Mouse (Mus musculus) forebrain, embryonic 14.5 days (tissue): ENCODE measurements at regions not wholly inside any gene's neighbourhood (a gene's known extent, or its start where the extent isn't known, plus 50 kb on each side); places are given as distances from the start of the nearest gene placed in this dataset.
A peak's percentile ranks its signal among the peaks of the same experiment; 100 is the strongest.

Experiments
- ATAC-seq: fragments of 200-750 bp; cut with Nextera tagmentation; 2 replicates; pipeline ENCODE4 v1.8.0; 2017; ENCODE audit warnings: mild to moderate bottlenecking, moderate library complexity
- DNase-seq: peaks from one replicate; pipeline ENCODE4 v3.0.0-alpha.2; 2015; ENCODE audit warnings: low spot score
- H3K27ac ChIP-seq: fragments of 300-500 bp; sonication (generic); 2 replicates; pipeline ENCODE4 v1.5.1; 2014; ENCODE audit warnings: low read depth, mild to moderate bottlenecking, control low read depth, low read length, moderate library complexity
- H3K27me3 ChIP-seq: fragments of 300-500 bp; sonication (generic); replicated peaks from 2 replicates; pipeline ENCODE4 v1.6.1; 2014; ENCODE audit warnings: low read length, control low read depth, mixed read lengths; ENCODE audit not compliant: control insufficient read depth, insufficient read depth
- H3K36me3 ChIP-seq: fragments of 300-500 bp; sonication (generic); 2 replicates; pipeline ENCODE4 v1.6.1; 2014; ENCODE audit warnings: low read length, control low read depth; ENCODE audit not compliant: control insufficient read depth, insufficient read depth
- H3K4me1 ChIP-seq: fragments of 300-500 bp; sonication (generic); 2 replicates; pipeline ENCODE4 v1.6.1; 2014; ENCODE audit warnings: antibody characterized with exemption, low read length, control low read depth; ENCODE audit not compliant: control insufficient read depth, insufficient read depth
- H3K4me2 ChIP-seq: fragments of 300-500 bp; sonication (generic); 2 replicates; pipeline ENCODE4 v1.6.1; 2014; ENCODE audit warnings: mild to moderate bottlenecking, control low read depth, low read length
- H3K4me3 ChIP-seq: fragments of 300-500 bp; sonication (generic); 2 replicates; pipeline ENCODE4 v1.5.1; 2014; ENCODE audit warnings: low read depth, low read length, control low read depth
- H3K9ac ChIP-seq: fragments of 300-500 bp; sonication (generic); 2 replicates; pipeline ENCODE4 v1.6.1; 2014; ENCODE audit warnings: mild to moderate bottlenecking, low read length, control low read depth, moderate library complexity
- H3K9me3 ChIP-seq: fragments of 300-500 bp; sonication (generic); replicated peaks from 2 replicates; pipeline ENCODE4 v1.6.1; 2016; ENCODE audit warnings: low read length, control low read depth, mixed read lengths; ENCODE audit not compliant: control insufficient read depth
- WGBS: fragments of 180-500 bp; shearing (Covaris S2); extraction: QIAGEN DNeasy Blood & Tissue Kit; methylation state at CpG from one replicate; pipeline ENCODE4 v1.1.7; 2014; 5-methylcytosine and 5-hydroxymethylcytosine counted together

DNA sequence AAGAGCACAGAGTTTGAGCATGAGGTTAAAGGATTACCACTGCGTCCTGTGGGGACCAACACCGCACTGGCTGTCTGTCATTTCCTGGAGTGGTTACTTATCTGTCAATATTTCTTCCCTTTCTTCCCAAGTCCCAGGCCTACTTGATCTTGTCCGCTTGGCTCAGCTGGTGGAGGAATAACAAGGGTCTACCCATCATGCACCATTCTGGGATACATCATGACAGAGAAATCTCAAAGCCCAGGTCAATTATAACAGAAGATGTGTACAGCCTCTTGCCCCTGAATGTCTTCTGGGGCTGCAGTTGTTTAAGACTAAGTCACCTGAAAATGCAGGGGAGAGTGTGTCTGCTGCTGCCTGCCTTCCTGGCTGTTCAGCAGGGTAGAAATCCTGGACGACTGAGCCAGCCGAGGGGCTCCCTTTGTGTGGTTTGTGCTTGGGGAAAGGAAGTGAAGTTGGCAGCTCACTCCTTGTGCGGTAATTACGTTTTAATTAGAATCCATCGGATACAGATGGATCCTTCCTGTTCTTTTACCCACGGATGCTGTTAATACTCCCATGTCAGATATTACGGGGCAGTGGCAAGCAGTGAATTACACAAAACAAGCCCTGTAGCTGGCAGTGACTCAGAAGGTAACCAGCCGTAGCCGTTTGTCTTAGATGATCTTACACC lies 286.8 kb downstream of the Zfp326 start:
- WGBS = 31% methylated on average over 12 of the region's 12 CpGs
- Histone ChIP-seq H3K36me3 (no peaks in the 10 kb centered on the region), H3K27ac (peak overlapping the region; percentile 15; the same call in 1 of the 2 replicates), H3K9me3 (no peaks in the 10 kb centered on the region), H3K4me2 (peak overlapping the region; percentile 5; the same call in 1 of the 2 replicates), H3K9ac (no peak overlapping the region), H3K4me1 (no peaks in the 10 kb centered on the region; the same call in 1 of the 2 replicates), H3K4me3 (no peak overlapping the region), H3K27me3 (peaks cover 3% of the 10 kb centered on the region; the same call in 1 of the 2 replicates)
- DNase-seq (peak; percentile 87), ATAC-seq (peak; percentile 80)

GRCm38 (mm10) chr5:106139109-106139508 lies 262.7 kb downstream of the Zfp326 start:
- H3K27ac ChIP-seq = no peak overlapping the region
- H3K4me3 ChIP-seq = no peak overlapping the region
- no peak for DNase-seq
- H3K36me3 ChIP-seq = no peaks in the 10 kb centered on the region
- no peak overlapping the region for H3K9ac ChIP-seq
- no peaks in the 10 kb centered on the region for H3K9me3 ChIP-seq
- ATAC-seq = no peak
- H3K4me2 ChIP-seq = no peak overlapping the region
- no peaks in the 10 kb centered on the region for H3K4me1 ChIP-seq
- no peaks in the 10 kb centered on the region for H3K27me3 ChIP-seq

GRCm38 (mm10) chr5:106122928-106123327 lies 246.6 kb downstream of the Zfp326 start:
- no peak overlapping the region for H3K4me2 ChIP-seq
- peaks cover 3% of the 10 kb centered on the region for H3K4me1 ChIP-seq
- H3K4me3 ChIP-seq = no peak overlapping the region
- H3K36me3 ChIP-seq = no peaks in the 10 kb centered on the region
- no peak overlapping the region for H3K27ac ChIP-seq
- no peak overlapping the region for H3K9ac ChIP-seq
- 51% methylated on average over 3 of the region's 3 CpGs for WGBS
- ATAC-seq (no peak), DNase-seq (no peak)
- no peaks in the 10 kb centered on the region for H3K27me3 ChIP-seq
- H3K9me3 ChIP-seq = no peaks in the 10 kb centered on the region

- no peak overlapping the region for H3K4me3 ChIP-seq
- DNase-seq (no peak), ATAC-seq (no peak)
- no peak overlapping the region for H3K9ac ChIP-seq
- 81% methylated on average over 1 of the region's 1 CpGs for WGBS
- no peaks in the 10 kb centered on the region for H3K27me3 ChIP-seq
- H3K9me3 ChIP-seq = no peaks in the 10 kb centered on the region
- H3K4me1 ChIP-seq = peaks cover 3% of the 10 kb centered on the region
- H3K27ac ChIP-seq = no peak overlapping the region
- no peak overlapping the region for H3K4me2 ChIP-seq
- no peaks in the 10 kb centered on the region for H3K36me3 ChIP-seq
Measured at GRCm38 (mm10) chr5:106119584-106119983, 243.2 kb downstream of the Zfp326 start.

- no peaks in the 10 kb centered on the region for H3K4me1 ChIP-seq
- no peaks in the 10 kb centered on the region for H3K36me3 ChIP-seq
- no peaks in the 10 kb centered on the region for H3K27me3 ChIP-seq
- no peak overlapping the region for H3K4me2 ChIP-seq
- DNase-seq (no peak), ATAC-seq (no peak)
- H3K9ac ChIP-seq = no peak overlapping the region
- H3K27ac ChIP-seq = no peak overlapping the region
- 82% methylated on average over 3 of the region's 3 CpGs for WGBS
- no peak overlapping the region for H3K4me3 ChIP-seq
- H3K9me3 ChIP-seq = no peaks in the 10 kb centered on the region
Measured at GRCm38 (mm10) chr5:106113186-106113585, 236.8 kb downstream of the Zfp326 start.

- Histone ChIP-seq H3K36me3 (no peaks in the 10 kb centered on the region), H3K4me3 (no peak overlapping the region), H3K9me3 (no peaks in the 10 kb centered on the region), H3K9ac (no peak overlapping the region), H3K4me1 (no peaks in the 10 kb centered on the region), H3K4me2 (no peak overlapping the region), H3K27ac (no peak overlapping the region), H3K27me3 (no peaks in the 10 kb centered on the region)
- no peak for DNase-seq
- WGBS = 75% methylated on average over 8 of the region's 8 CpGs
- ATAC-seq = no peak
Measured at GRCm38 (mm10) chr5:106108474-106108971, 232.2 kb downstream of the Zfp326 start.

GRCm38 (mm10) chr5:106102255-106102654 lies 225.9 kb downstream of the Zfp326 start:
- H3K27me3 ChIP-seq = no peaks in the 10 kb centered on the region
- 55% methylated on average over 4 of the region's 4 CpGs for WGBS
- no peak overlapping the region for H3K4me3 ChIP-seq
- H3K4me2 ChIP-seq = no peak overlapping the region
- no peak overlapping the region for H3K27ac ChIP-seq
- no peaks in the 10 kb centered on the region for H3K9me3 ChIP-seq
- DNase-seq = peak; percentile 41
- no peaks in the 10 kb centered on the region for H3K36me3 ChIP-seq
- ATAC-seq = no peak
- no peak overlapping the region for H3K9ac ChIP-seq
- H3K4me1 ChIP-seq = peaks cover 6% of the 10 kb centered on the region; the same call in 1 of the 2 replicates

GRCm38 (mm10) chr5:106098887-106099286 lies 222.5 kb downstream of the Zfp326 start:
- Histone ChIP-seq H3K4me1 (peaks cover 6% of the 10 kb centered on the region; the same call in 1 of the 2 replicates), H3K9ac (no peak overlapping the region), H3K4me3 (no peak overlapping the region), H3K36me3 (no peaks in the 10 kb centered on the region), H3K27ac (no peak overlapping the region), H3K9me3 (no peaks in the 10 kb centered on the region), H3K27me3 (no peaks in the 10 kb centered on the region), H3K4me2 (no peak overlapping the region)
- DNase-seq = peak; percentile 67
- 70% methylated on average over 8 of the region's 8 CpGs for WGBS
- no peak for ATAC-seq

GRCm38 (mm10) chr5:106089332-106089731 lies 213.0 kb downstream of the Zfp326 start:
- Histone ChIP-seq H3K4me1 (no peaks in the 10 kb centered on the region), H3K4me3 (no peak overlapping the region), H3K9ac (no peak overlapping the region), H3K4me2 (no peak overlapping the region), H3K9me3 (0 out of 2 replicates have a peak, but pooled peaks cover 3% of the 10 kb centered on the region), H3K27ac (no peak overlapping the region; the same call in 1 of the 2 replicates), H3K27me3 (no peaks in the 10 kb centered on the region), H3K36me3 (no peaks in the 10 kb centered on the region)
- DNase-seq (peak; percentile 65), ATAC-seq (peak; percentile 60; the same call in 1 of the 2 replicates)
- 72% methylated on average over 7 of the region's 7 CpGs for WGBS
